Mouse (Mus musculus): ENCODE measurements around the gene Cntd1.

Cntd1 gene

GRCm38 (mm10) chr11:101334023-101334422 lies 55.2 kb downstream of the Cntd1 start:
- no peak for DNase-seq

DNA sequence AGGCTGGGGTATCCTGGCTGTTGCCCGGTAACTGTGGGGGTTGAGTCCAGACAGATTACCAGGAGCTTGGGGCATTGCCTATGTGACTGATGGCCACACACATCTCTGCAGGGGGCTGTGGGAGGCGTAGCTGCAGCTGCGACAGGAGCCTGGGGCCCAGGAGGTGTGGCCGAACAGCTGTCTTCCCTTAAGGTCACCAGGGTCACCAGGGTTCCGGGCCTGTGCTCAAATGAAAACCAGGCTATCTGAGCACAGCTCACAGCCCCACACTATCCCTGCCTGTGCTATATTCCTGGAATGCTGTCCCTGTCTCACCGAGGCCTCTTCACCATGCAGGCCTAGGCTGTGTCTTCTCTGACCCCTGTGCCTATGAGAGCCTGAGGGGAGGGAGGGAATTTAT lies 55.7 kb downstream of the Cntd1 start:
- no peak for DNase-seq

DNA sequence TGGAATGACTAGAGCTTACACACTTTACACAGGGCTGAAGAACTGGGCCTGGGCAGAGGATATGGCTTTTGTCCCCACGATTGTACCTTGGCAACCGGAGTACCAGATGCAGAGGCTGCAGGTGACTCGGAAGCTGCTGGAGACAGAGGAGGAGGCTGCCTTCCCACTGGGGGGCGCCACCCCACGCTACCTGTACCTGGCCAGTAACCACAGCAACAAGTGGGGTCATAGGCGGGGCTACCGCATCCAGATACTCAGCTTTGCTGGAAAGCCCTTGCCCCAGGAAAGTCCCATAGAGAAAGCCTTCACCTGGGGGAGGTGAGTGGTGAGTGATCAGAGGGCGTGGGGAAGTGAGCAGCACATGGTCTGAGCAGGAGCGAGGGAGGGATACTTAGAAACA lies 56.9 kb downstream of the Cntd1 start:
- no peak for DNase-seq

GRCm38 (mm10) chr11:101338123-101338760 lies 59.4 kb downstream of the Cntd1 start:
- DNase-seq, result no peak
